Mouse (Mus musculus): ENCODE results near the gene Capza1.
A peak's percentile ranks its signal among the peaks of the same experiment; 100 is the strongest.

Capza1 gene

GRCm38 (mm10) chr3:104785284-104785683 is 79.0 kb downstream of the Capza1 start:
- DNase-seq, result no peak

GRCm38 (mm10) chr3:104783971-104784500 is 80.3 kb downstream of the Capza1 start:
- DNase-seq, result no peak

- peak; percentile 62 for DNase-seq
These were observed 82.1 kb downstream of the Capza1 start for GRCm38 (mm10) chr3:104782061-104782681.

GRCm38 (mm10) chr3:104781471-104781903 is 82.8 kb downstream of the Capza1 start, which contains the start of gene Fam19a3:
Fam19a3 (minus strand) TSS chr3:104781840.
- DNase-seq, result peak; percentile 30

GRCm38 (mm10) chr3:104780561-104781420 is 83.5 kb downstream of the Capza1 start, which contains the start of gene Ppm1j:
Ppm1j (plus strand) TSS chr3:104781056.
- peak; percentile 80 for DNase-seq

GRCm38 (mm10) chr3:104779949-104780348 is 84.4 kb downstream of the Capza1 start:
- DNase-seq, result peak; percentile 73

- DNase-seq, result peak; percentile 32
These were observed 87.0 kb downstream of the Capza1 start for GRCm38 (mm10) chr3:104777342-104777741.

- no peak for DNase-seq
These were observed 91.0 kb downstream of the Capza1 start for GRCm38 (mm10) chr3:104773301-104773700.
